Mouse (Mus musculus) adrenal gland, postnatal 10 days (tissue): ENCODE measurements around the gene Dus1l. TPM values are rescaled to one million over a fixed set of nuclear protein-coding genes. Genes with fewer than 3 reads are reported as not detected.
"Not testable (repeated sequence)": the region's sequence is repeated elsewhere in the genome, so short reads cannot be mapped to it uniquely, and the experiment has no call there.

Experiments
- DNase-seq: peaks from one replicate; pipeline ENCODE4 v3.0.0; 2021; ENCODE audit warnings: mixed read lengths
- total RNA-seq, 2 experiments: library from RNA; stranded (reverse); gene quantifications; 2 replicates each; pipeline ENCODE4 v1.2.3; 2021

Gene Dus1l
- total RNA-seq, 2 experiments from 2014 or later, result 61.2 to 64.3 TPM

GRCm38 (mm10) chr11:120819556-120819955 lies 23.4 kb upstream of the Dus1l start:
- no peak for DNase-seq

GRCm38 (mm10) chr11:120818251-120818650 lies 22.0 kb upstream of the Dus1l start:
- DNase-seq, result no peak

DNA sequence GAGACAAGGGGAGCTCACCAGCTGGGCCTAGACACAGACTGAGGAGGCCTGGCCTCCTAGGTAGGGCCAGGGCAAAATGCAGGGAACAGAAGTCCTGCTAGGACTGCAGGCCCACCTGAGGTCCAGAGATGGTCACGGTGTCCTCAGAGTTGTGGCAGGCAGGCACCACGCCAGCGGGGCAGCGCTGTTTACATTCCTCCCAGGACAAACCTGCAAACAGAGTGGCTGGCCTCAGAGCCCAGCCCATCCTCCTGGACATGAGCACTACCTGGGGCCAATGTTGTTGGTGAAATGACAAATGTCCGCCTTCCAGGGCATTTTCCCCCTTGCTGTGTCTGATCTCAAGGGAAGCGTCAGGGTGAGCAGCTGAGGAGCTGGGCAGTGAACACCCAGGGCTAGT lies 21.2 kb upstream of the Dus1l start:
- no peak for DNase-seq

GRCm38 (mm10) chr11:120812068-120812467 lies 15.9 kb upstream of the Dus1l start:
- no peak for DNase-seq

- DNase-seq, result peak; percentile 40
These were observed 11.8 kb upstream of the Dus1l start for GRCm38 (mm10) chr11:120808010-120808409.

- DNase-seq, result no peak
These were observed 9.4 kb upstream of the Dus1l start for GRCm38 (mm10) chr11:120805375-120806298.

GRCm38 (mm10) chr11:120804769-120805168 lies 8.6 kb upstream of the Dus1l start:
- no peak for DNase-seq

GRCm38 (mm10) chr11:120804274-120804673 lies 8.1 kb upstream of the Dus1l start:
- DNase-seq, result no peak

DNA sequence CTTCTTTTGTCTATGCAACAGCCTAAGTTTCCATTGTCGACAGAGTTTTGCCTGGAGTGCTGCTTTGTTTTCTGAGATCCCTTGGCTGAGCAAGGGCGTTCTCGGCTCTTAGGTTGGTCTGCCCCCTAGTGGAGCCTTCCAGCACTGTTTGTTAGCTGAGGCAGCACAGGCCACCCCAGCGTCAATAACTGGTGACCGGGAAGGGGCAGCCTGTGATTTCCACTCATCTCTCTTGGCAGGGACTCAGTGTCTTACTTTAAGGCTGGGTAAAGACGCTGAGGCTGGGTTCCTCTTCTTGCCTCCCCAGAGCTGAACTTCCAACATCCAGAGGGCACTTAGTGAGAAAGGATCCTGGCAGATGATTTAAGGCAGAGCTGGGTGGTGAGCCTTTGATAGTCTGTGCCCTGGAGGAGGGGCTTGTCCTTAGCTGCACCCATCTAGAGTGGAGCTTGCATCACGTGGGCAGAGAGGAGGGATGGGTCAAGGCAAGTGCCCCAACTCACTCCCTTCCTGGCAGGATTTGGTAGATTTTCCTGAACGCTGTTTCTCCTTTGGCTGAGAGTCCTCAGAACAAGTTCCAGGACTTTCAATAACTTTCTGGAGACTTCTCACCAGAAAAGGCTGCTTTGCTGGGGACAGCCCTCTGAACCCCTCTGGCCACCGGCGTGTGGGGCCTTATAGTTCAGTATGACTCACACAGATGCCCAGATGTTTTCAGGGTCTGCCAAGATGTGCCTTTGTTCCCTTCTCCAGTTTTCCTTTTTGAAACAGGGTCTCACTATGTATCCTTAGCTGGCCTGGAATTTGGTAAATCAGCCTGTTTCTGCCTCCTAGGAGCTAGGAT lies 4.1 kb upstream of the Dus1l start:
- DNase-seq, result peak; percentile 94

- DNase-seq, result no peak
These were observed 3.2 kb upstream of the Dus1l start for GRCm38 (mm10) chr11:120799316-120799890.

- DNase-seq, result no peak
These were observed 2.0 kb upstream of the Dus1l start for GRCm38 (mm10) chr11:120798244-120798643.

DNA sequence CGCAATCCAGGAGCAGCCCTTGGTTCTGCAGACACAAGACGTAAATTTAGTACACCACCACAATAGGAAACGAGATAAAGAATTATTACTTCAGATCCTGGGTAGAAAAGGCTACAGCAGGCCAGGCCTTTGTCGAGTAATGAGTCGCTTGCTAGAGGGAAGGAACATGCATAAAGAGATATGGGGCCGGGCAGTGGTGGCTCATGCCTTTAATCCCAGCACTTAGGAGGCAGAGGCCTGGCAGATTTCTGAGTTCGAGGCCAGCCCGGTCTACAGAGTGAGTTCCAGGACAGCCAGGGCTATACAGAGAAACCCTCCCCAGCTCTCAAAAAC lies 377 bp upstream of the Dus1l start:
- no peak for DNase-seq

- no peak for DNase-seq
These were observed 3.6 kb downstream of the Dus1l start for GRCm38 (mm10) chr11:120792652-120793051.

DNA sequence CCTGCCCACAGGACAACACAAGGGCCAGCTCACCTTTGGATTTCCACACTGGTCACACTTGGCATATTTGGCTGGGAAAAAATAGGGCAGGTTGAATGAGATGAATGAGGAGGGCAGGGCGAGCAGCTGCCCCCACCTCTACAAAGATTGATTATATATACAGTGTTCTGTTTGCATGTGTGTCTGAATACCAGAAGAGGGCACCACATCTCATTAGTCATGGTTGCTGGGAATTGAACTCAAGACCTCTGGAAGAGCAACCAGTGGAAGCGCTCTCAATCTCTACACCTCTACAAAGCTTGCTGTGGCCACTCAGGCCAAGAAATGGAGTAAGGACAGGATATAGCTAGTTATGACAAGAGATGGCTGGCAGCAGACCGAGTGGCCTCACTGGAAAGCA lies 6.4 kb downstream of the Dus1l start:
- DNase-seq, result no peak

GRCm38 (mm10) chr11:120789355-120789754 lies 6.8 kb downstream of the Dus1l start:
- no peak for DNase-seq

- DNase-seq, result not testable (repeated sequence)
These were observed 7.7 kb downstream of the Dus1l start for GRCm38 (mm10) chr11:120788460-120788859.

DNA sequence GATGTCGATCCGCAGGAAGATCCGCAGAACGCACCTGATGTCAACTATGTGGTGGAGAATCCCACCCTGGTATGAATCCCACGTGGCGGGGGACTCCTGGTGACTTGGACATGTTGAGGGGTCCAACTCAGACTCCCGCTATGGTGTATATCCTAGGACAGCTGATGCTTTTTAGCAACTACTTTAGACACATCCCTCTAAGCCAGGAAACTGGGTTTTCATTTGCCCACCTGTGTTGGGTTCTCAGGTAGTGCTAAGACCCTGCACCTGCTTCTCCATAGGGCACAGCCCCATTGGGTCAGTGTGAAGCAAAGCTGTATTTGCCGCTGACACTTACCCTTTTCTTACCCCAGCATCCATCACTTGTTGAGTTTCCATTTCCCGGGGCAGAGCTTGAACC lies 11.1 kb downstream of the Dus1l start:
- DNase-seq, result no peak

GRCm38 (mm10) chr11:120784064-120784791 lies 12.0 kb downstream of the Dus1l start, which contains the start of the genes Rfng and Gps1:
TSS of gene Rfng (minus strand) at chr11:120784207.
TSS of gene Gps1 (plus strand) at chr11:120784272.
- peak; percentile 92 for DNase-seq

DNA sequence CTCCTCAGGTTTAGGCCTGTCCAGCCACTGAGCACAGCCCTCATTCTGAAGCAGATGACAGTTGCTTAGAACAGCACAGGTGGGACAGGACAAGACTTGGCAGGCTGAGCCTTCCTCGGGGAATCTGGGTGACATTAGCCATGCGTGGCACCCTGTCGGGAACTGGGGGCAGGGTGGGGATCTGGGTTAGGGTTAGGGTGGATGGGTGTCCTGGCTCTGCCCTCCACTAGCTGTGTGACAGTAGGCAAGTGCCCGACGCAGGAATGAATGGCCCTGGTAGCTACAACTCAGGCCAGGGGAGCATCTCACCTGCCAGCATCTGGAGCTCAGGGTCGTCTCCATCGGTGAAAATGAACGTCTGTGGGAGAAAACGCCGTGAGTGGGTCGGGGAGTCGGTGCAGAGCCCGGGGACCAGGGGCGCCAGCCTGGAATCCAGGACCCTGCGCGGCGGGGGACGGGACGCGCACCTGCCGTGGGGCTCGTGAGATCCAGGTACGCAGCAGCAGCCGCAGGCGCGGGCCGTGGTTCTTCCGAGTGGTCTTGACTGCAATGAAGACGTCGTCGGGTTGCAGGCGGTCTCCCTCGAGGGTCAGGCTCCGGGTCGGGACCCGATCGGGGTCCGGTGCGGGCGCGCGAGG lies 12.7 kb downstream of the Dus1l start:
- no peak for DNase-seq

DNA sequence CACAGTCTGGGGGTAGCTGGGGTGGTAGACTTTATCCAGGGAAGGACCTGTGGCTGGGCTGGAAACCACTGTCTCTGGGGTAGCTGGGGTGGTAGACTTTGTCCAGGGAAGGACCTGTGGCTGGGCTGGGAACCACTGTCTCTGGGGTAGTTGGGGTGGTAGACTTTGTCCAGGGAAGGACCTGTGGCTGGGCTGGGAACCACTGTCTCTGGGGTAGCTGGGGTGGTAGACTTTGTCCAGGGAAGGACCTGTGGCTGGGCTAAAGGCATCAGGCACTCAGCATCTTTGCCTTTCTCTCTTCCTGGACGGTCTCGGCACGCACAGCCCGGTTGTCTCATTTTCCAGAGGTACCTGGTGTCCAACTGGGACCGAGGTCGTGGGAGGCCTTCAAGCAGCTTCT lies 14.8 kb downstream of the Dus1l start:
- DNase-seq, result not testable (repeated sequence)

DNA sequence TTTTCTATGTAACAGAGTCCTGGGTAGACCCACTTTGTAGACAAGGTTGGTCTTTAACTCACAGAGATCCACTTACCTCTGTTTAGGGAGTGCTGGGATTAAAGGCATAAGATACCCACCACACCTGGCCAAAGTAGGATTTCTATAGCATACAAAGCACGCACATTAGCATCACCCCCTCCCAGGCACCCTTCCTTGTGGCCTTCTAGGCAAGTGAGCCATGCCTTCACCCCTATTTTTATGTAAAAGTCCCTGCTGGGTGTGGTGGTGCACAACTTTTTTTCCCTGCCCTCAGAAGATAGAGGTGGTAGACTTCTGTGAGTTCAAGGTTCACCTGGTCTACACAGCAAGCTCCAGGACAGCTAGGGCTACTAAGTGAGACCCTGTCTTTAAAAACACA lies 16.3 kb downstream of the Dus1l start:
- no peak for DNase-seq

DNA sequence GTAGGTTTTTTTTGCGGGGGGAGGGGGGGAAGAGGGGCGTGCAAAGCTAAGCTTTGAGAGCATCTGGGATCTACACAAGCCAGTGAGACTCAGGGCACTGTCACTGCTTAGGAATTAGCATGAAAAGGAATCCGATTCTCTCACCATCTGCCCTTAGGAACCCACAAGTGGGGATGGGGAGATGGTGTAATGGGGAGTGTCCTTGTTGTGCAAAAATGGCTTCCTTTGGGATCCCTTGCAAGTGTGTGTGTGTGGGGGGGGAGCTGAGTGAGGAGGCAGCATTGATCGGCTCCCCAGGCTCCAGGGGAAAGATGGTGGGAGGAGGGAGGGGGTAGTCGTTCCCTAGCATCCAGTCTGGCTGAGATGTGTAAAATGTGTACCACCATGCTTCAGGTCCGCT lies 19.1 kb downstream of the Dus1l start:
- no peak for DNase-seq
